Comparison of ENCODE assay signal across 23 mouse cellular contexts in genomic region chr2:28740159-28740558, GRCm38 (mm10).
"Had no signal": no experiment of that assay in that cellular context is flagged by ENCODE, and none has a peak within 500 bp of the region (broad histone marks: within the 10 kb centered on the region; RNA-seq: fewer than 3 reads in every experiment).

No protein-coding gene starts in this region.

- H3K27ac ChIP-seq: gastrocnemius, adult 2 months; heart, embryonic 10.5 days; hindbrain, embryonic 13.5 days; hindbrain, embryonic 15.5 days; hindbrain, postnatal 0 days; kidney, embryonic 15.5 days; kidney, postnatal 0 days; limb, embryonic 13.5 days; limb, embryonic 15.5 days had no signal

- H3K4me3 ChIP-seq: gastrocnemius, adult 2 months; heart, embryonic 10.5 days; heart, embryonic 12.5 days; hindbrain, embryonic 13.5 days; hindbrain, embryonic 15.5 days; kidney, embryonic 15.5 days; limb, embryonic 13.5 days; limb, embryonic 15.5 days had no signal

- H3K9me3 ChIP-seq: heart, embryonic 10.5 days; heart, embryonic 12.5 days; hindbrain, embryonic 13.5 days; hindbrain, embryonic 15.5 days; kidney, embryonic 15.5 days; limb, embryonic 13.5 days; limb, embryonic 15.5 days had no signal

- H3K27me3 ChIP-seq: hindbrain, embryonic 15.5 days had no signal

- H3K36me3 ChIP-seq: heart, embryonic 10.5 days; heart, embryonic 12.5 days; hindbrain, embryonic 13.5 days; hindbrain, embryonic 15.5 days; kidney, embryonic 15.5 days; limb, embryonic 13.5 days; limb, embryonic 15.5 days had no signal

- DNase-seq: gastrocnemius, adult 2 months; gastrocnemius, postnatal 10 days; gastrocnemius, postnatal 25 days; heart, adult 18-20 months; heart, postnatal 10 days; heart, postnatal 4 days; kidney, adult 11 months; kidney, adult 2 months; kidney, adult 9 months; kidney, postnatal 14 days; kidney, postnatal 36 days; layer of hippocampus, adult 9-11 months; layer of hippocampus, postnatal 36 days; left cerebral cortex, postnatal 4 days had no signal

- H3K4me1 ChIP-seq: heart, embryonic 10.5 days; heart, embryonic 12.5 days; hindbrain, embryonic 15.5 days; kidney, embryonic 15.5 days had no signal
